Mouse (Mus musculus): Measurements from ENCODE around the gene Itpkc. TPM values are rescaled to one million over a fixed set of nuclear protein-coding genes. Genes with fewer than 3 reads are reported as not detected.
"Not testable (repeated sequence)": the region's sequence is repeated elsewhere in the genome, so short reads cannot be mapped to it uniquely, and the experiment has no call there.

The Itpkc gene
- polyA plus RNA-seq, 1 experiment from 2014 or later, result 9.5 TPM

GRCm38 (mm10) chr7:27259271-27259721, 30.8 kb upstream of the Itpkc start:
- Histone ChIP-seq H3K4me2 (peak overlapping the region; percentile 77), H3K36me3 (peaks cover 30% of the 10 kb centered on the region), H3K27me3 (no peaks in the 10 kb centered on the region), H3K4me1 (replicated peaks) (peaks cover 35% of the 10 kb centered on the region), H3K27ac (peak overlapping the region; percentile 89; the same call in 1 of the 2 replicates), H3K9ac (replicated peaks) (peak overlapping the region; percentile 90), H3K9me3 (no peaks in the 10 kb centered on the region), H3K4me3 (replicated peaks) (peak overlapping the region; percentile 91)
- no peak; the same call in 1 of the 2 replicates for ATAC-seq (ENCODE audit: insufficient number of reproducible peaks, insufficient read depth, low FRiP score, low TSS enrichment, low read depth)
- WGBS, result 5% methylated on average over 9 of the region's 9 CpGs

DNA sequence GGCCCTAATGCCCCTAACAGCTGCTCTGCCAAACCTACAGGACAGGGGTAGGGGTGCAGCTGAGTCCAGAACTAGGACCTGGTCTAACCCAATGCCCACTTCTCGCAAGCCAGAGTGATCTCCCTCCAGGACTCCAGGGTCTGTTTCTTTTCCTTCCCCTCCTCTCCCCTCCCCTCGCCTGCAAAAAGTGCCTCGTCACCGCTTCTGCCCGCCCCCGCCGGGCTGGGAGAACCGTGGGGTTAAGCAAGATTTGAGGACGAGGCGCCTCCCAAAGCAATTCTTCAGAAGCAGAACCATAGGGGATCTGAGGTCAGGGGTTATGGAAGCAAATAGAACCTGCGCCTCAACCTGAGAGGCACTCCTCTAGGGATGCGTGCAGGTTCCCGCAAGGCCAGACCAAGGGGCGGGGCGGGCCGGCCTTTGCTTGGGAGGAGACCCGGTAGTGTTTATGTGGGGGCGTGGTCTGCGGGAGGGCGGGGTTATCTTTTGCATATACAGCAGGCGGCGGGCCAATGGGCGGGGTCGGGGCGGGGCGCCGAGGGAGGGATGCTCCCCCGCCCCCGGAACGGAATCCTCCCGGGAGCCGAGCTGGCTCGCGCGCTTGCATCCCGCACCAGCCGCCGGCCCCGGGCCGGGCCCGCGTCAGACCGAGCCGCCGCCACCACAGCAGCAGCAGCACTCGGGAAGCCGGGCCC, 29.9 kb upstream of the Itpkc start, which contains the start of gene Numbl:
Numbl (plus strand) TSS at position 229 of the 695 bp plus-strand sequence.
- Histone ChIP-seq H3K4me1 (replicated peaks) (peaks cover 35% of the 10 kb centered on the region), H3K27me3 (no peaks in the 10 kb centered on the region), H3K4me2 (peak within 1 kb of the TSS; percentile 77), H3K9me3 (no peaks in the 10 kb centered on the region), H3K27ac (peak within 1 kb of the TSS; percentile 89), H3K36me3 (peaks cover 21% of the 10 kb centered on the region), H3K9ac (replicated peaks) (peak within 1 kb of the TSS; percentile 90), H3K4me3 (replicated peaks) (peak within 1 kb of the TSS; percentile 91)
- 1% methylated on average over 47 of the region's 47 CpGs for WGBS
- peak; percentile 82 for ATAC-seq (ENCODE audit: insufficient number of reproducible peaks, insufficient read depth, low FRiP score, low TSS enrichment, low read depth)

GRCm38 (mm10) chr7:27257852-27258204, 29.4 kb upstream of the Itpkc start:
- 0 out of 2 replicates have a peak, but pooled peaks have one; percentile 4 for ATAC-seq (ENCODE audit: insufficient number of reproducible peaks, insufficient read depth, low FRiP score, low TSS enrichment, low read depth)
- no peaks in the 10 kb centered on the region for H3K9me3 ChIP-seq
- peaks cover 35% of the 10 kb centered on the region for H3K4me1 ChIP-seq (replicated peaks)
- no peak overlapping the region for H3K9ac ChIP-seq (replicated peaks)
- no peaks in the 10 kb centered on the region for H3K27me3 ChIP-seq
- WGBS, result 2% methylated on average over 5 of the region's 6 CpGs
- H3K4me3 ChIP-seq (replicated peaks), result peak overlapping the region; percentile 91
- H3K27ac ChIP-seq, result peak overlapping the region; percentile 57
- H3K36me3 ChIP-seq, result peaks cover 18% of the 10 kb centered on the region
- peak overlapping the region; percentile 77 for H3K4me2 ChIP-seq

GRCm38 (mm10) chr7:27257046-27257851, 28.8 kb upstream of the Itpkc start:
- WGBS, result 17% methylated on average over 27 of the region's 27 CpGs
- Histone ChIP-seq H3K27ac (peak overlapping the region; percentile 53; the same call in 1 of the 2 replicates), H3K9ac (replicated peaks) (no peak overlapping the region), H3K9me3 (no peaks in the 10 kb centered on the region), H3K36me3 (peaks cover 18% of the 10 kb centered on the region), H3K4me3 (replicated peaks) (peak overlapping the region; percentile 91), H3K4me1 (replicated peaks) (peaks cover 35% of the 10 kb centered on the region), H3K27me3 (no peaks in the 10 kb centered on the region), H3K4me2 (peak overlapping the region; percentile 77)
- no peak for ATAC-seq (ENCODE audit: insufficient number of reproducible peaks, insufficient read depth, low FRiP score, low TSS enrichment, low read depth)

DNA sequence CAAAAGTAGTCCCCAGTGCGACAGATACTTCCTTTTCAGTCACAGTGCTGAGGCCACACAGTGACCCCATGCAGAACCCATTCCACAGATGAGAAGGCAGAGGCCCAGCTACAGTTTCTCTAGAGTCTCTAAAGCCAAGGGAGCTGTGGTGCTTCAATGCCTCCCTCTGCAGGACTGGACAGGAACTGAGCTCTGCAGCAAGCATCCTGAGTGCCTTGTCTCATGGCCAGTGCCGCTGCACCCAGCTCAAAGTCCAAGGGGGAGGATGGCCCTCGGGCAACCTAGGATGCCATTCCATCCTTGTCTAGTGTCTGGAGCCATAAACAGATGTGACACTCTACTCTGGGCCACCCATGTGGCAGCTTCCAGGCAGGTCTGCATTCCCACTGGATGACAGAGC, 27.3 kb upstream of the Itpkc start:
- Histone ChIP-seq H3K4me1 (replicated peaks) (peaks cover 33% of the 10 kb centered on the region), H3K36me3 (peaks cover 20% of the 10 kb centered on the region), H3K4me2 (no peak overlapping the region), H3K9me3 (no peaks in the 10 kb centered on the region), H3K4me3 (replicated peaks) (no peak overlapping the region), H3K27me3 (no peaks in the 10 kb centered on the region), H3K9ac (replicated peaks) (no peak overlapping the region), H3K27ac (no peak overlapping the region)
- no peak for ATAC-seq (ENCODE audit: insufficient number of reproducible peaks, insufficient read depth, low FRiP score, low TSS enrichment, low read depth)
- 76% methylated on average over 3 of the region's 3 CpGs for WGBS

GRCm38 (mm10) chr7:27251946-27252345, 23.5 kb upstream of the Itpkc start:
- peaks cover 4% of the 10 kb centered on the region for H3K4me1 ChIP-seq (replicated peaks)
- no peak overlapping the region for H3K4me3 ChIP-seq (replicated peaks)
- no peaks in the 10 kb centered on the region for H3K9me3 ChIP-seq
- peaks cover 25% of the 10 kb centered on the region for H3K36me3 ChIP-seq
- H3K27me3 ChIP-seq, result no peaks in the 10 kb centered on the region
- no peak overlapping the region for H3K4me2 ChIP-seq
- no peak overlapping the region for H3K9ac ChIP-seq (replicated peaks)
- no peak overlapping the region for H3K27ac ChIP-seq
- WGBS, result 80% methylated on average over 6 of the region's 6 CpGs
- no peak for ATAC-seq (ENCODE audit: insufficient number of reproducible peaks, insufficient read depth, low FRiP score, low TSS enrichment, low read depth)

- H3K9me3 ChIP-seq, result no peaks in the 10 kb centered on the region
- peaks cover 40% of the 10 kb centered on the region for H3K36me3 ChIP-seq
Measured at GRCm38 (mm10) chr7:27249928-27250327, 21.5 kb upstream of the Itpkc start.

GRCm38 (mm10) chr7:27249146-27249545, 20.7 kb upstream of the Itpkc start:
- Histone ChIP-seq H3K27me3 (no peaks in the 10 kb centered on the region), H3K27ac (no peak overlapping the region), H3K9ac (replicated peaks) (no peak overlapping the region), H3K36me3 (peaks cover 37% of the 10 kb centered on the region), H3K4me2 (no peak overlapping the region), H3K9me3 (no peaks in the 10 kb centered on the region), H3K4me3 (replicated peaks) (no peak overlapping the region), H3K4me1 (replicated peaks) (no peaks in the 10 kb centered on the region)
- ATAC-seq (ENCODE audit: insufficient number of reproducible peaks, insufficient read depth, low FRiP score, low TSS enrichment, low read depth), result no peak
- WGBS, result 92% methylated on average over 2 of the region's 2 CpGs

More at GRCm38 (mm10) chr7:27249928-27250327, 21.5 kb upstream of the Itpkc start:
- no peak overlapping the region for H3K9ac ChIP-seq (replicated peaks)
- no peak overlapping the region for H3K4me2 ChIP-seq
- 79% methylated on average over 5 of the region's 5 CpGs for WGBS
- H3K4me1 ChIP-seq (replicated peaks), result no peaks in the 10 kb centered on the region
- no peak overlapping the region for H3K4me3 ChIP-seq (replicated peaks)
- H3K27ac ChIP-seq, result no peak overlapping the region
- no peak for ATAC-seq (ENCODE audit: insufficient number of reproducible peaks, insufficient read depth, low FRiP score, low TSS enrichment, low read depth)
- H3K27me3 ChIP-seq, result no peaks in the 10 kb centered on the region

- peaks cover 61% of the 10 kb centered on the region for H3K36me3 ChIP-seq
- not testable (repeated sequence) for ATAC-seq (ENCODE audit: insufficient number of reproducible peaks, insufficient read depth, low FRiP score, low TSS enrichment, low read depth); H3K9me3 ChIP-seq; H3K27ac ChIP-seq; H3K9ac ChIP-seq (replicated peaks); H3K4me2 ChIP-seq; H3K4me1 ChIP-seq (replicated peaks); H3K4me3 ChIP-seq (replicated peaks); H3K27me3 ChIP-seq
- WGBS, result 82% methylated on average over 2 of the region's 2 CpGs
Measured at GRCm38 (mm10) chr7:27244088-27244487, 15.6 kb upstream of the Itpkc start.

GRCm38 (mm10) chr7:27243211-27243610, 14.8 kb upstream of the Itpkc start:
- Histone ChIP-seq H3K4me1 (replicated peaks) (no peaks in the 10 kb centered on the region), H3K4me2 (no peak overlapping the region), H3K9me3 (no peaks in the 10 kb centered on the region), H3K27me3 (no peaks in the 10 kb centered on the region), H3K9ac (replicated peaks) (0 out of 2 replicates have a peak overlapping the region, but pooled peaks have one; percentile 27), H3K36me3 (peaks cover 61% of the 10 kb centered on the region), H3K27ac (no peak overlapping the region), H3K4me3 (replicated peaks) (no peak overlapping the region)
- 50% methylated on average over 8 of the region's 8 CpGs for WGBS
- no peak for ATAC-seq (ENCODE audit: insufficient number of reproducible peaks, insufficient read depth, low FRiP score, low TSS enrichment, low read depth)

DNA sequence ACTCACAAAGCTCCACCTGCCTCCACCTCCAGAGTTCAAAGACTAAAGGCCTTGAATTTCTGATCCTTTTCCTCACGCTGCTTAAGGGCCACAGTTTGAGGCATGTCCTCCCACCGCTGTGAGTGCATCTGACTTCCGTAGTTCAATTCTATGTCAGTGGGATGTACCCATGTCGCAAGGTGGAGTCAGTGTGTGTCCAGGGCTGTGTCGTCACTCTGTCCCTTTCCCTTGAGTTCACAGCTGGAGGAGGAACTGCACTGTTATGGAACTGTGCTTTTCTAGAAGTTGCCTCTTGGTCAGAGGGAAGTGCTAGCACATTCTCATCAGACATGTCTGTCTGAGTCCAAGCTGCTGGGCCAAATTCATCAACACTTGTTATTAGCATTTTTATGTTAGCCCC, 10.1 kb upstream of the Itpkc start:
- Histone ChIP-seq H3K9me3 (no peaks in the 10 kb centered on the region), H3K27ac (no peak overlapping the region), H3K4me2 (no peak overlapping the region), H3K4me1 (replicated peaks) (peaks cover 8% of the 10 kb centered on the region), H3K27me3 (no peaks in the 10 kb centered on the region), H3K9ac (replicated peaks) (no peak overlapping the region), H3K36me3 (peaks cover 37% of the 10 kb centered on the region), H3K4me3 (replicated peaks) (no peak overlapping the region)
- ATAC-seq (ENCODE audit: insufficient number of reproducible peaks, insufficient read depth, low FRiP score, low TSS enrichment, low read depth), result no peak
- 91% methylated on average over 5 of the region's 5 CpGs for WGBS
